8 mouse cellular contexts compared by ENCODE assay signal in genomic region chr5:16470366-16470982, GRCm38 (mm10).
DNase-seq lines count a peak whose midpoint lies in the region; ATAC-seq and TF ChIP-seq lines count a peak whose summit lies in the region.

No protein-coding gene starts in this region.

- H3K27ac ChIP-seq in midbrain, embryonic 13.5 days, result no peak overlapping the region
- H3K27ac ChIP-seq in midbrain, embryonic 10.5 days (replicated peaks), result no peak overlapping the region
- H3K27ac ChIP-seq in intestine, postnatal 0 days (ENCODE audit: low read depth, low read length), result peak overlapping the region; percentile 69
- H3K27ac ChIP-seq in lung, embryonic 16.5 days (ENCODE audit: low read length), result peak overlapping the region; percentile 75
- no peak overlapping the region for H3K27ac ChIP-seq in thymus, adult 2 months (ENCODE audit: control insufficient read depth, insufficient read depth, low read length)
- no peak overlapping the region for H3K27ac ChIP-seq in forebrain, embryonic 15.5 days (replicated peaks)

- no peak for TF ChIP-seq CTCF in intestine, postnatal 0 days (IDR thresholded peaks at IDR 0.05; ENCODE audit: low read depth)
- no peak for TF ChIP-seq CTCF in thymus, adult 2 months (IDR thresholded peaks at IDR 0.05; ENCODE audit: borderline replicate concordance, control insufficient read depth, extremely low read depth, insufficient read depth, low read length, poor library complexity)

- no peak for DNase-seq in midbrain, embryonic 10.5 days (ENCODE audit: low spot score)
- DNase-seq in heart, adult 18-20 months, result peak; percentile 16 to 40
- DNase-seq in thymus, adult 2 months, result no peak
- no peak for DNase-seq in left cerebral cortex, adult 18-20 months (ENCODE audit: low spot score in 2 of 2)

- ATAC-seq in midbrain, embryonic 13.5 days, result 0 out of 2 replicates have a peak, but pooled peaks have one; percentile 20
- ATAC-seq in intestine, postnatal 0 days, result 0 out of 2 replicates have a peak, but pooled peaks have one; percentile 28
- peak; percentile 65 for ATAC-seq in lung, embryonic 16.5 days (ENCODE audit: low read depth)
- ATAC-seq in forebrain, embryonic 15.5 days (replicated peaks), result no peak

- 0 out of 2 replicates have a peak, but pooled peaks cover 3% of the 10 kb centered on the region for H3K4me1 ChIP-seq in midbrain, embryonic 13.5 days (replicated peaks)
- no peaks in the 10 kb centered on the region for H3K4me1 ChIP-seq in midbrain, embryonic 10.5 days
- H3K4me1 ChIP-seq in intestine, postnatal 0 days (replicated peaks; ENCODE audit: control insufficient read depth, insufficient read depth, low read length), result peaks cover 6% of the 10 kb centered on the region; the same call in 1 of the 2 replicates
- H3K4me1 ChIP-seq in lung, embryonic 16.5 days (replicated peaks; ENCODE audit: control insufficient read depth, insufficient read depth, low read length), result peaks cover 2% of the 10 kb centered on the region; the same call in 1 of the 2 replicates
- peaks cover 5% of the 10 kb centered on the region for H3K4me1 ChIP-seq in thymus, adult 2 months (replicated peaks; ENCODE audit: control insufficient read depth, insufficient read depth, low read length)
- H3K4me1 ChIP-seq in forebrain, embryonic 15.5 days, result no peaks in the 10 kb centered on the region

- no peaks in the 10 kb centered on the region for H3K9me3 ChIP-seq in midbrain, embryonic 13.5 days
- H3K9me3 ChIP-seq in midbrain, embryonic 10.5 days (replicated peaks), result no peaks in the 10 kb centered on the region
- H3K9me3 ChIP-seq in intestine, postnatal 0 days (ENCODE audit: control insufficient read depth), result no peaks in the 10 kb centered on the region
- H3K9me3 ChIP-seq in lung, embryonic 16.5 days (ENCODE audit: control insufficient read depth, low read length), result no peaks in the 10 kb centered on the region
- H3K9me3 ChIP-seq in forebrain, embryonic 15.5 days, result no peaks in the 10 kb centered on the region

- no peak for TF ChIP-seq POLR2A in thymus, adult 2 months (IDR thresholded peaks at IDR 0.05; ENCODE audit: control insufficient read depth, extremely low read depth, insufficient read depth, low read length, poor library complexity)

- H3K36me3 ChIP-seq in midbrain, embryonic 13.5 days, result no peaks in the 10 kb centered on the region
- H3K36me3 ChIP-seq in midbrain, embryonic 10.5 days, result no peaks in the 10 kb centered on the region
- H3K36me3 ChIP-seq in intestine, postnatal 0 days (ENCODE audit: control insufficient read depth, insufficient read depth), result no peaks in the 10 kb centered on the region
- no peaks in the 10 kb centered on the region for H3K36me3 ChIP-seq in lung, embryonic 16.5 days (ENCODE audit: control insufficient read depth, insufficient read depth, low read length)
- H3K36me3 ChIP-seq in thymus, adult 2 months (ENCODE audit: control insufficient read depth, insufficient read depth, low read length), result no peaks in the 10 kb centered on the region
- no peaks in the 10 kb centered on the region for H3K36me3 ChIP-seq in forebrain, embryonic 15.5 days

- WGBS in midbrain, embryonic 13.5 days, result 63% methylated on average over 10 of the region's 10 CpGs
- 69% methylated on average over 10 of the region's 10 CpGs for WGBS in midbrain, embryonic 10.5 days
- WGBS in intestine, postnatal 0 days, result 4% methylated on average over 10 of the region's 10 CpGs
- 11% methylated on average over 10 of the region's 10 CpGs for WGBS in lung, embryonic 16.5 days
- WGBS in thymus, adult 2 months, result 90% methylated on average over 10 of the region's 10 CpGs
- 71% methylated on average over 10 of the region's 10 CpGs for WGBS in forebrain, embryonic 15.5 days

- H3K4me2 ChIP-seq in midbrain, embryonic 13.5 days (replicated peaks), result no peak overlapping the region
- H3K4me2 ChIP-seq in intestine, postnatal 0 days (replicated peaks; ENCODE audit: low read depth), result peak overlapping the region; percentile 53
- H3K4me2 ChIP-seq in lung, embryonic 16.5 days (ENCODE audit: low read depth, low read length), result peak overlapping the region; percentile 43
- H3K4me2 ChIP-seq in forebrain, embryonic 15.5 days (replicated peaks), result no peak overlapping the region

- H3K27me3 ChIP-seq in midbrain, embryonic 13.5 days, result no peaks in the 10 kb centered on the region
- no peaks in the 10 kb centered on the region for H3K27me3 ChIP-seq in midbrain, embryonic 10.5 days (ENCODE audit: low read depth, poor library complexity, severe bottlenecking)
- no peaks in the 10 kb centered on the region for H3K27me3 ChIP-seq in intestine, postnatal 0 days (replicated peaks; ENCODE audit: control insufficient read depth, insufficient read depth, low read length)
- H3K27me3 ChIP-seq in lung, embryonic 16.5 days (ENCODE audit: control insufficient read depth, insufficient read depth, low read depth, low read length), result no peaks in the 10 kb centered on the region
- no peaks in the 10 kb centered on the region for H3K27me3 ChIP-seq in thymus, adult 2 months (ENCODE audit: control insufficient read depth, insufficient read depth, low read length)
- H3K27me3 ChIP-seq in forebrain, embryonic 15.5 days, result no peaks in the 10 kb centered on the region

- H3K9ac ChIP-seq in midbrain, embryonic 13.5 days (replicated peaks), result no peak overlapping the region
- H3K9ac ChIP-seq in intestine, postnatal 0 days (ENCODE audit: low read depth, low read length), result no peak overlapping the region
- H3K9ac ChIP-seq in lung, embryonic 16.5 days (ENCODE audit: low read length), result no peak overlapping the region
- no peak overlapping the region for H3K9ac ChIP-seq in forebrain, embryonic 15.5 days (replicated peaks)

- no peak overlapping the region for H3K4me3 ChIP-seq in midbrain, embryonic 13.5 days (replicated peaks)
- no peak overlapping the region for H3K4me3 ChIP-seq in midbrain, embryonic 10.5 days
- no peak overlapping the region for H3K4me3 ChIP-seq in intestine, postnatal 0 days (ENCODE audit: low read depth, low read length)
- H3K4me3 ChIP-seq in lung, embryonic 16.5 days (ENCODE audit: low read length), result peak overlapping the region; percentile 33; the same call in 1 of the 2 replicates
- H3K4me3 ChIP-seq in thymus, adult 2 months (ENCODE audit: control insufficient read depth, insufficient read depth, low read length), result no peak overlapping the region
- H3K4me3 ChIP-seq in forebrain, embryonic 15.5 days, result no peak overlapping the region

Comparison
In these comparisons a context has a peak if more than half of its experiments do, and no peak if none do; other contexts are left out.
1. H3K27ac ChIP-seq: peak in intestine, postnatal 0 days (single experiment) and lung, embryonic 16.5 days (single experiment); none in midbrain, embryonic 13.5 days (single experiment), midbrain, embryonic 10.5 days (single experiment), thymus, adult 2 months (single experiment) and forebrain, embryonic 15.5 days (single experiment).
2. H3K4me2 ChIP-seq: peak in intestine, postnatal 0 days (single experiment) and lung, embryonic 16.5 days (single experiment); none in midbrain, embryonic 13.5 days (single experiment) and forebrain, embryonic 15.5 days (single experiment).
3. DNase-seq: peak in heart, adult 18-20 months (2 of 2); none in midbrain, embryonic 10.5 days (single experiment), thymus, adult 2 months (single experiment) and left cerebral cortex, adult 18-20 months (0 of 2).